In genomic region chr7:27309832-27310231, GRCm38 (mm10) we compare ENCODE assay signal across 16 mouse cellular contexts. TPM values are rescaled to one million over a fixed set of nuclear protein-coding genes. Genes with fewer than 3 reads are reported as not detected.
DNase-seq lines count a peak whose midpoint lies in the region; ATAC-seq and TF ChIP-seq lines count a peak whose summit lies in the region.
"Had no signal": no experiment of that assay in that cellular context is flagged by ENCODE, and none has a peak within 500 bp of the region (broad histone marks: within the 10 kb centered on the region; RNA-seq: fewer than 3 reads in every experiment).

No protein-coding gene starts in this region.

- DNase-seq in gastrocnemius, adult 2 months, result no peak
- no peak for DNase-seq in gastrocnemius, postnatal 25 days
- no peak for DNase-seq in neural tube, embryonic 10.5 days (ENCODE audit: extremely low spot score, low spot score)
- no peak for DNase-seq in retina, postnatal 1 day
- no peak for DNase-seq in urinary bladder, postnatal 25 days (ENCODE audit: low spot score)
- DNase-seq: B cell, adult 2 months; liver, postnatal 0 days; thymus, postnatal 14 days had no signal

- no peaks in the 10 kb centered on the region for H3K9me3 ChIP-seq in intestine, embryonic 15.5 days
- H3K9me3 ChIP-seq in intestine, embryonic 16.5 days (ENCODE audit: control insufficient read depth, low read length), result peaks cover 5% of the 10 kb centered on the region
- peaks cover 13% of the 10 kb centered on the region for H3K9me3 ChIP-seq in neural tube, embryonic 12.5 days

- 0 out of 2 replicates have a peak, but pooled peaks have one; percentile 13 for ATAC-seq in intestine, embryonic 15.5 days
- ATAC-seq in intestine, embryonic 16.5 days, result no peak; the same call in 1 of the 2 replicates
- ATAC-seq in neural tube, embryonic 12.5 days (ENCODE audit: low FRiP score, low read depth), result no peak
- ATAC-seq: activated CD4-positive, CD25-positive, alpha-beta regulatory T cell, adult 4 months; liver, postnatal 0 days had no signal

- peaks cover 7% of the 10 kb centered on the region; the same call in 1 of the 2 replicates for H3K4me1 ChIP-seq in intestine, embryonic 15.5 days (replicated peaks)
- peaks cover 12% of the 10 kb centered on the region for H3K4me1 ChIP-seq in intestine, embryonic 16.5 days (ENCODE audit: control insufficient read depth, insufficient read depth, low read length)
- H3K4me1 ChIP-seq in neural tube, embryonic 12.5 days, result peaks cover 9% of the 10 kb centered on the region; the same call in 1 of the 2 replicates

- peak overlapping the region; percentile 32; the same call in 1 of the 2 replicates for H3K27ac ChIP-seq in gastrocnemius, adult 2 months
- no peak overlapping the region for H3K27ac ChIP-seq in intestine, embryonic 15.5 days
- H3K27ac ChIP-seq in intestine, embryonic 16.5 days (ENCODE audit: low read length), result no peak overlapping the region
- H3K27ac ChIP-seq in neural tube, embryonic 12.5 days, result no peak overlapping the region
- H3K27ac ChIP-seq: limb, embryonic 13.5 days; midbrain, embryonic 12.5 days had no signal

- H3K27me3 ChIP-seq in intestine, embryonic 15.5 days (replicated peaks), result no peaks in the 10 kb centered on the region
- no peaks in the 10 kb centered on the region for H3K27me3 ChIP-seq in intestine, embryonic 16.5 days (replicated peaks; ENCODE audit: control insufficient read depth, insufficient read depth, low read length)
- peaks cover 18% of the 10 kb centered on the region for H3K27me3 ChIP-seq in neural tube, embryonic 12.5 days (replicated peaks)

- H3K4me3 ChIP-seq in gastrocnemius, adult 2 months, result no peak overlapping the region
- H3K4me3 ChIP-seq in intestine, embryonic 15.5 days (replicated peaks), result no peak overlapping the region
- H3K4me3 ChIP-seq in intestine, embryonic 16.5 days (ENCODE audit: low read length), result no peak overlapping the region
- no peak overlapping the region for H3K4me3 ChIP-seq in neural tube, embryonic 12.5 days

- intact Hi-C loops in gastrocnemius, adult 2 months (cut with DNase I), result no loop called here

- TF ChIP-seq CTCF in gastrocnemius, adult 2 months (IDR thresholded peaks at IDR 0.05), result no peak

- peak overlapping the region; percentile 41; the same call in 1 of the 2 replicates for H3K4me2 ChIP-seq in intestine, embryonic 15.5 days (replicated peaks)
- no peak overlapping the region for H3K4me2 ChIP-seq in intestine, embryonic 16.5 days (ENCODE audit: low read depth, low read length)
- H3K4me2 ChIP-seq in neural tube, embryonic 12.5 days (replicated peaks), result peak overlapping the region; percentile 54; the same call in 1 of the 2 replicates

- peaks cover 14% of the 10 kb centered on the region for H3K36me3 ChIP-seq in intestine, embryonic 15.5 days
- H3K36me3 ChIP-seq in intestine, embryonic 16.5 days (ENCODE audit: control insufficient read depth, insufficient read depth, low read length), result peaks cover 8% of the 10 kb centered on the region
- H3K36me3 ChIP-seq in neural tube, embryonic 12.5 days, result no peaks in the 10 kb centered on the region

- 76% methylated on average over 3 of the region's 3 CpGs for WGBS in intestine, embryonic 15.5 days
- 77% methylated on average over 3 of the region's 3 CpGs for WGBS in intestine, embryonic 16.5 days
- WGBS in neural tube, embryonic 12.5 days, result 32% methylated on average over 3 of the region's 3 CpGs

- H3K9ac ChIP-seq in intestine, embryonic 15.5 days, result no peak overlapping the region
- H3K9ac ChIP-seq in intestine, embryonic 16.5 days (ENCODE audit: low read depth, low read length), result no peak overlapping the region
- no peak overlapping the region for H3K9ac ChIP-seq in neural tube, embryonic 12.5 days
- H3K9ac ChIP-seq: limb, embryonic 13.5 days; liver, postnatal 0 days had no signal

RNA-seq across cellular contexts. Expression of gene Ltbp4, which starts 27.7 kb away (rescaled TPM):
- total RNA-seq in gastrocnemius, adult 2 months (2021), result 10 to 100 TPM; 48.0 to 81.2 TPM
- total RNA-seq in gastrocnemius, postnatal 25 days (2021), result 10 to 100 TPM; 69.4 to 77.8 TPM
- polyA plus RNA-seq in intestine, embryonic 15.5 days (2015; fragmentation: Nextera tagmentation; extraction: Ambion mirVana), result 75.9 and 92.8 TPM in 2 replicates
- 70.2 and 79.2 TPM in 2 replicates for polyA plus RNA-seq in intestine, embryonic 16.5 days (2015; fragmentation: Nextera tagmentation; extraction: Ambion mirVana)
- polyA plus RNA-seq in neural tube, embryonic 12.5 days (2016; fragmentation: Nextera tagmentation; extraction: Ambion mirVana), result 6.1 and 9.9 TPM in 2 replicates
- total RNA-seq: common myeloid progenitor, adult 5-6 weeks; neutrophil, adult 5-6 weeks had no signal

RNA-seq across cellular contexts. Expression of gene Shkbp1, which starts 46.0 kb away (rescaled TPM):
- total RNA-seq in gastrocnemius, adult 2 months (2021), result 1 to 10 TPM; 2.3 to 2.8 TPM
- total RNA-seq in gastrocnemius, postnatal 25 days (2021), result 1 to 10 TPM in 1 of 2 experiments, under 1 TPM in 1; 1.00 to 3.1 TPM
- 35.0 and 35.5 TPM in 2 replicates for polyA plus RNA-seq in intestine, embryonic 15.5 days (2015; fragmentation: Nextera tagmentation; extraction: Ambion mirVana)
- polyA plus RNA-seq in intestine, embryonic 16.5 days (2015; fragmentation: Nextera tagmentation; extraction: Ambion mirVana), result 35.6 and 37.8 TPM in 2 replicates
- polyA plus RNA-seq in neural tube, embryonic 12.5 days (2016; fragmentation: Nextera tagmentation; extraction: Ambion mirVana), result 68.6 and 68.9 TPM in 2 replicates

RNA-seq across cellular contexts. Expression of gene Gm20479, which starts 47.4 kb away (rescaled TPM):
- total RNA-seq in gastrocnemius, adult 2 months (2021), result not detected
- total RNA-seq in gastrocnemius, postnatal 25 days (2021), result not detected
- 1.8 TPM in 1 of 2 replicates, not detected in the other for polyA plus RNA-seq in intestine, embryonic 15.5 days (2015; fragmentation: Nextera tagmentation; extraction: Ambion mirVana)
- polyA plus RNA-seq in intestine, embryonic 16.5 days (2015; fragmentation: Nextera tagmentation; extraction: Ambion mirVana), result 1.6 TPM in 1 of 2 replicates, not detected in the other
- polyA plus RNA-seq in neural tube, embryonic 12.5 days (2016; fragmentation: Nextera tagmentation; extraction: Ambion mirVana), result 0.40 TPM in 1 of 2 replicates, not detected in the other
- total RNA-seq: common myeloid progenitor, adult 5-6 weeks; neutrophil, adult 5-6 weeks had no signal
- polyA plus RNA-seq: limb, embryonic 13.5 days; liver, postnatal 0 days had no signal

RNA-seq across cellular contexts. Expression of gene Numbl, which starts 51.6 kb away (rescaled TPM):
- total RNA-seq in gastrocnemius, adult 2 months (2021), result 1 to 10 TPM; 3.8 to 4.2 TPM
- total RNA-seq in gastrocnemius, postnatal 25 days (2021), result 1 to 10 TPM; 3.6 to 5.4 TPM
- 16.2 and 16.5 TPM in 2 replicates for polyA plus RNA-seq in intestine, embryonic 15.5 days (2015; fragmentation: Nextera tagmentation; extraction: Ambion mirVana)
- 9.1 and 10.8 TPM in 2 replicates for polyA plus RNA-seq in intestine, embryonic 16.5 days (2015; fragmentation: Nextera tagmentation; extraction: Ambion mirVana)
- polyA plus RNA-seq in neural tube, embryonic 12.5 days (2016; fragmentation: Nextera tagmentation; extraction: Ambion mirVana), result 62.3 and 67.8 TPM in 2 replicates
- polyA plus RNA-seq: activated CD4-positive, CD25-positive, alpha-beta regulatory T cell, adult 4 months had no signal
